Mouse (Mus musculus) B cell, adult 2 months (primary cell): ENCODE data around the gene Jmjd8.

Experiments used
- DNase-seq, 2 experiments: peaks; one replicate each; pipeline ENCODE4 v3.0.0; 2022

Jmjd8 gene

GRCm38 (mm10) chr17:25808789-25809605 lies 19.7 kb upstream of the Jmjd8 start, which contains the start of gene Fbxl16:
Gene Fbxl16 (plus strand): TSS chr17:25809085.
- DNase-seq, result peak; percentile 37 to 44

GRCm38 (mm10) chr17:25809606-25810340 lies 18.9 kb upstream of the Jmjd8 start:
- DNase-seq, result no peak

- DNase-seq, result no peak
Measured at GRCm38 (mm10) chr17:25810890-25811289, 17.8 kb upstream of the Jmjd8 start.

GRCm38 (mm10) chr17:25813471-25813870 lies 15.2 kb upstream of the Jmjd8 start:
- peak; percentile 89 for DNase-seq

GRCm38 (mm10) chr17:25817662-25818061 lies 11.0 kb upstream of the Jmjd8 start:
- DNase-seq, result no peak

GRCm38 (mm10) chr17:25818851-25819780 lies 9.6 kb upstream of the Jmjd8 start:
- DNase-seq, result no peak

GRCm38 (mm10) chr17:25823452-25823851 lies 5.2 kb upstream of the Jmjd8 start, which contains the start of gene Wdr24:
Gene Wdr24 (plus strand): TSS chr17:25823627.
- DNase-seq, result peak; percentile 80 to 83

GRCm38 (mm10) chr17:25824362-25825142 lies 4.1 kb upstream of the Jmjd8 start:
- DNase-seq, result no peak

GRCm38 (mm10) chr17:25825311-25825710 lies 3.4 kb upstream of the Jmjd8 start:
- DNase-seq, result no peak

- DNase-seq, result no peak
Measured at GRCm38 (mm10) chr17:25825984-25826570, 2.6 kb upstream of the Jmjd8 start.

- no peak for DNase-seq
Measured at GRCm38 (mm10) chr17:25827011-25827410, 1.7 kb upstream of the Jmjd8 start.

GRCm38 (mm10) chr17:25827546-25828222 lies 983 bp upstream of the Jmjd8 start:
- DNase-seq, result no peak

GRCm38 (mm10) chr17:25828223-25828594 lies 458 bp upstream of the Jmjd8 start:
- no peak for DNase-seq

- DNase-seq, result no peak
Measured at GRCm38 (mm10) chr17:25829558-25830017, 921 bp downstream of the Jmjd8 start.

- DNase-seq, result no peak
Measured at GRCm38 (mm10) chr17:25830200-25830753, 1.6 kb downstream of the Jmjd8 start.

GRCm38 (mm10) chr17:25830806-25831431 lies 2.3 kb downstream of the Jmjd8 start:
- no peak for DNase-seq

GRCm38 (mm10) chr17:25831451-25832281 lies 3.0 kb downstream of the Jmjd8 start:
- no peak for DNase-seq

- DNase-seq, result peak; percentile 98
Measured at GRCm38 (mm10) chr17:25832436-25833290, 4.0 kb downstream of the Jmjd8 start.
